Mouse (Mus musculus): Measurements from ENCODE around the gene Prima1.
A peak's percentile ranks its signal among the peaks of the same experiment; 100 is the strongest.

Gene Prima1

GRCm38 (mm10) chr12:103226121-103226520 is 15.8 kb downstream of the Prima1 start:
- no peak for DNase-seq (ENCODE audit: low read depth, low spot score)

GRCm38 (mm10) chr12:103223671-103224070 is 18.3 kb downstream of the Prima1 start:
- DNase-seq (ENCODE audit: low read depth, low spot score) = no peak

GRCm38 (mm10) chr12:103215877-103216610 is 25.9 kb downstream of the Prima1 start:
- no peak for DNase-seq (ENCODE audit: low read depth, low spot score)

GRCm38 (mm10) chr12:103214797-103215196 is 27.2 kb downstream of the Prima1 start:
- DNase-seq (ENCODE audit: low read depth, low spot score) = no peak

GRCm38 (mm10) chr12:103214270-103214669 is 27.7 kb downstream of the Prima1 start:
- no peak for DNase-seq (ENCODE audit: low read depth, low spot score)

GRCm38 (mm10) chr12:103213591-103213990 is 28.4 kb downstream of the Prima1 start:
- no peak for DNase-seq (ENCODE audit: low read depth, low spot score)

- DNase-seq (ENCODE audit: low read depth, low spot score) = peak; percentile 52
Measured at GRCm38 (mm10) chr12:103211078-103211477, 30.9 kb downstream of the Prima1 start.

GRCm38 (mm10) chr12:103209581-103209980 is 32.4 kb downstream of the Prima1 start:
- DNase-seq (ENCODE audit: low read depth, low spot score) = no peak

- DNase-seq (ENCODE audit: low read depth, low spot score) = peak; percentile 31
Measured at GRCm38 (mm10) chr12:103205561-103205960, 36.4 kb downstream of the Prima1 start.

GRCm38 (mm10) chr12:103202592-103203544 is 39.1 kb downstream of the Prima1 start:
- no peak for DNase-seq (ENCODE audit: low read depth, low spot score)

GRCm38 (mm10) chr12:103192996-103193395 is 49.0 kb downstream of the Prima1 start:
- no peak for DNase-seq (ENCODE audit: low read depth, low spot score)

- peak; percentile 88 for DNase-seq (ENCODE audit: low read depth, low spot score)
Measured at GRCm38 (mm10) chr12:103189771-103190170, 52.2 kb downstream of the Prima1 start.

- DNase-seq (ENCODE audit: low read depth, low spot score) = no peak
Measured at GRCm38 (mm10) chr12:103188223-103188622, 53.7 kb downstream of the Prima1 start.

- DNase-seq (ENCODE audit: low read depth, low spot score) = no peak
Measured at GRCm38 (mm10) chr12:103187020-103187419, 54.9 kb downstream of the Prima1 start.

- DNase-seq (ENCODE audit: low read depth, low spot score) = no peak
Measured at GRCm38 (mm10) chr12:103183057-103183456, 58.9 kb downstream of the Prima1 start.

GRCm38 (mm10) chr12:103168892-103169291 is 73.1 kb downstream of the Prima1 start:
- DNase-seq (ENCODE audit: low read depth, low spot score) = no peak

- no peak for DNase-seq (ENCODE audit: low read depth, low spot score)
Measured at GRCm38 (mm10) chr12:103164101-103165030, 77.6 kb downstream of the Prima1 start.

- no peak for DNase-seq (ENCODE audit: low read depth, low spot score)
Measured at GRCm38 (mm10) chr12:103163596-103163995, 78.4 kb downstream of the Prima1 start.

GRCm38 (mm10) chr12:103160721-103161120 is 81.2 kb downstream of the Prima1 start:
- DNase-seq (ENCODE audit: low read depth, low spot score) = no peak

GRCm38 (mm10) chr12:103159016-103159415 is 82.9 kb downstream of the Prima1 start:
- DNase-seq (ENCODE audit: low read depth, low spot score) = peak; percentile 38

- no peak for DNase-seq (ENCODE audit: low read depth, low spot score)
Measured at GRCm38 (mm10) chr12:103157129-103157910, 84.6 kb downstream of the Prima1 start.

Measured in telencephalon, adult 2 months (tissue).